Mouse (Mus musculus) layer of hippocampus, adult 2 months (tissue): ENCODE results near the gene Pax2. TPM values are rescaled to one million over a fixed set of nuclear protein-coding genes. Genes with fewer than 3 reads are reported as not detected.
A peak's percentile ranks its signal among the peaks of the same experiment; 100 is the strongest.

Experiments
- DNase-seq, 2 experiments: peaks; one replicate each; pipeline ENCODE4 v3.0.0; 2022; ENCODE audit warnings: low spot score in 2 of 2
- H3K27ac ChIP-seq: fragments of 200-600 bp; 2 replicates; pipeline ENCODE4 v1.8.1; 2022
- H3K4me3 ChIP-seq: fragments of 200-600 bp; 2 replicates; pipeline ENCODE4 v1.8.1; 2022; ENCODE audit warnings: mild to moderate bottlenecking
- CTCF ChIP-seq: fragments of 200-600 bp; conservative IDR thresholded peaks from 2 replicates; pipeline ENCODE4 v1.8.1; 2022; ENCODE audit warnings: antibody characterized with exemption, mild to moderate bottlenecking, moderate library complexity
- total RNA-seq, 2 experiments: library from RNA; stranded (reverse); gene quantifications; 2 replicates each; pipeline ENCODE4 v1.2.3; 2021

Gene Pax2
- total RNA-seq, 2 experiments from 2014 or later, result 0.25 to 0.31 TPM

DNA sequence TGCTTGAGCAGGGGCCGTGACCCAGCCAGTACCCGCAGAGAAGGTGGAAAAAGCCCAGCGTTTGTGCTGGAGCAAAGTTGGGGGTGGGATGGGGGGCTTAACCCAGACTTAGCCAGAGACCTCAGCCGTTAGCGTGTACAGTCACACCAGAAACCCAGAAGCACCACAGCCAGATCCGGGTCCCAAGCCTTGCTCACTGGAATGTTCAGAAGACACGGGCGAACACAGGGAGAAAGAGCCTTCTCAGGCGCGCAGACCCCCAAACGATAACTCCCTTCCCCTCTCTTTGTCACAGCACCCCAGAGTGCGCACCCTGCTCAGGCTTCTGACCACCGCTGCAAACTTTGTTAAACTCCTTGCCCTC is 14.1 kb upstream of the Pax2 start:
- Histone ChIP-seq H3K27ac (no peak overlapping the region), H3K4me3 (no peak overlapping the region)
- no peak for TF ChIP-seq CTCF
- no peak for DNase-seq

DNA sequence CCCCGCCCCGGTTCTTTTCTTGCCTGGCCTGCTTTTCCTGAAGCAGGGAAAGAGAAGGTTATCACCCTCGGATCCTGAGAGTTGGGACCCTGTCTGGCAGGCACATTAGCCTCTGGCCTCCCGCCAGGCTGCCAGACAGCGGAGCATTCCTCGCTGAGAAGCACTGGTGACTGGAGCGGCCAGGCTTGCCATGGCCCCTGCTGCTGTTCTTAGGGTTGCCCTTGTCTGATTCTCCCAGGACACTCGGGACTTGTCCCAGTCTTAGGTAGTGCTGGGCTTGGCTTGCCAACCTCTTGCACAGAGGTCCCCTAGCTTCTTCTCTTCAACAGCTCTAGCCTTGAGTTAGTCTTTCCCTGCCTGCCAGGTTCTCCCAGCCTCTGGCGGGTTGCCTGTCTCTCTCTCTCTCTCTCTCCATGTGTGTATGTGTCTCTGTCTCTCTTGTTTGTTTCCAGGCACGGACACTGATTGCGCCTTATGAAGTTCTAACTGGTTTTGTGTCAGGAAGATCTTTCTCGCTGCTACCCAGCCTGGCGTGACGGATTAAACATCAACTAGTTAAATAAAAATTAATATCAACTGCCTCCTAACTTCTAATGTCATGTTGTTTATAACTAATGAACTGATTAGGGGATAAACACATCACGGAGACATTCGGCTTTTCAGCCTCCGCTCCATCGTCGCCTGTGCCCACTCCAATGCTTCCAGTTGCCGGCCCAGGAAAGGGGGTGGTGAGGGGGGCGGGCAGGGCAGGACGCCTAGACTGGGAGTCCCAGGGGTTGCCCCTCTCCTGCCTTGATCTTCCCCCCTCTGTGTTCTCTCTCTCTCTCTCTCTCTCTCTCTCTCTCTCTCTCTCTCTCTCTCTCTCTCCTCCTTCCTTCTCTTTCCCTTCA is 13.5 kb upstream of the Pax2 start:
- no peak for DNase-seq
- H3K27ac ChIP-seq, result no peak overlapping the region
- H3K4me3 ChIP-seq, result no peak overlapping the region
- TF ChIP-seq CTCF, result no peak

DNA sequence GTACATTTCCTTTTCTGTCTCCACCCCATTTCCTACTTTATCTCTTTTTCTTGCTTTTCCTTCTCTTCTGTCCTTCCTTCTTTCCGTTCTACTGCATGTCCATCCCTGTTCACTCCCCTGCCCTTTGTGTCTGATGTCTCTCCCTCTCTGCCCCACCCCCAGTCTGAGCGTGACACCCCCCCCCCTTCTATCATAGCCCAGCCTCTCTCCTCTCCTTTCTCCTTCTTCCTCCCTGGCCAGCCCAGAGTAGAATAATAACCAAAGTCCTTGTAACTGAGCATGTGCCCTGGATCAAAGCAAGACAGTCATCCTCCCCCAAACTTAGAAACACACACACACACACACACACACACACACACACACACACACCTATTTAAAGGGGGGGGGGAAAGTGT is 12.8 kb upstream of the Pax2 start:
- TF ChIP-seq CTCF, result no peak
- no peak overlapping the region for H3K27ac ChIP-seq
- no peak overlapping the region for H3K4me3 ChIP-seq
- no peak for DNase-seq

DNA sequence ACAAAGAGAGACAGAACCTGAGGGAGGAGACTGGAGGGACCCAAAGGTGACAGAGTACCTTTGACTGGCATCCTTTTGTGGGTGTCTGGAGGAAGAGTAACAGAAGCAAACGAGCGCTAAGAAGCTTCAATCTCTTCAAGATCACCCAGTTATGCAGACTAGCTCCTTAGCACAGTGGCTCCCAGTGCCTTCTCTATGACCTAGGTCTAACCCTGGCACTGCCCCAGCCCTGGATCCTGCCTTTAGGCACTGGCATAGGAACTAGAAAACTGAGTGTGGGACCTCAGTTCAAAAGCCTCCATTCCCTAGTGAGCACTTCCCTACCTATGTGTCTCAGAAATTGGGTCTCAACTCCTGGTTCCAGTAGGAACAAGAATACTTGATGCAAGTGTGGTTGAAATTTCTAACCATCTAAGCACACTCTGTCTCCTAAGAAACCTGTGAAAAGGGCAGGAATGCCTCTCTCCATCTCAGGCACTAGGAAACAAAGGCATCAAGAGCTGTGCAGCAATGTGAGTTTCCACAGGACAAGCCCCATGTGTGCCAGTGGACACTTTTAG is 11.8 kb upstream of the Pax2 start:
- TF ChIP-seq CTCF, result no peak
- Histone ChIP-seq H3K27ac (no peak overlapping the region), H3K4me3 (no peak overlapping the region)
- no peak for DNase-seq

DNA sequence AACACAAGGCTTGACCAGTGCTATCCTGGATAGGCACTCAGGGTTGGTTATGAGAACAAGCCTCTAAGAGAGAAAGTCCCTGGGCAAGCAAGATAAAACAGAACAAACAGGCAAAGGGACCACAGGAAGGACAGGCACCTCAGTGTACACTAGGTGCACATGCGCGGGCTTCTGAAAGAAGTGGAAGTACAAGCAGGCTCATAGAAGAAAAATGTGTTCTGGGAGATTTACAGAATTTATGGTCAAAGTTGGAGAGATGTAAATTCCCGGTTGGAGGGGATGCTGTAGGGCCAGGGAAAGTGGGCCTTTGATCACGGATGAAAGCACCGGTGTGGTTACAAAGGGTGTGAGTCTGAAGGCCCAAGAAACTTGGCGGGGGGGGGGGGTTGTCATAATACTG is 10.1 kb upstream of the Pax2 start:
- H3K27ac ChIP-seq, result no peak overlapping the region
- H3K4me3 ChIP-seq, result no peak overlapping the region
- no peak for DNase-seq
- no peak for TF ChIP-seq CTCF

DNA sequence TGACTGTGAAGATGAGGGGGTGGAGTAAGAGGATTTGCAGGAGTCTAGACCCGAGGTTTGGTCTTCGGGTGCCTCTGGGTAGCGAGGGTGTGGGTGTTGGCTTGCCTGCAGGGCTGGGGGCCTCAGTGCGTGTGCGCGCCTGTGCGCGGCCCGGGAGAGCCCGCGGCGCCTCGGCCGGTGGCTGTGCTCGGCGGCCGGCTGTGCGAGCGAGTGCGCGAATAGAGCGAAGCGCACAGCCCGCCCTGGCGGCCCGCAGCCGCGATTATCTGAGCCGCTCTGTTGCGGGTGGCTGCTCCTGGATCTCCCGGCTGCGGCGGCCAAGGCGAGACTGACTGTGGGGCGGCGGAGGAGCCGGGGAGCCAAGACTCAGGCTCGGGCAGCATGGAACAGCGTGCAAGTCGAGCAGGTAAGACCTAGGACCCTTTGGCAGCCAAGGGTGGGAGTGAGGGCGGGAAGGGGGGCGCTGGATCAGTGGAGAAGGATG is 9.3 kb upstream of the Pax2 start:
- no peak for DNase-seq
- H3K4me3 ChIP-seq, result no peak overlapping the region
- TF ChIP-seq CTCF, result 0 out of 2 replicates have a peak, but pooled peaks have one; percentile 4
- no peak overlapping the region for H3K27ac ChIP-seq

DNA sequence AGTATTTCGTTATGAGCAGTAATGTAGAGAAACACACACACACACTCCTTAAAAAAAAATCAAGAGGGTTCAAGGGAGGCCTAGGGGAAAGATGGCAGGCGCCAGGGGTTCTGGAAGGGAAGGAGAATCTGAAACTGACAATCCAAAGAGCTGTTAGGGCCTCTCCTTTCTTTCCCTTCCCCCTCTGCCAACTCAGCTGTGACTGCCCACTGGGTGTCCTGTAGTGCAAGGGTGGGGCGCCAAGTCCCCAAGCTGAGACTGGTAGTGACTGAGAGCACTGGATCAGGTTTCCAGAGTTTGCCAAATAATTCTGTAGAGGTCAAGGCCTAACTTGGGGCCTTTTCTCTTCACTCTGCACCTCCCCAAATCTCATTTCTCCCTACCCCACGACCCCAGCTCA is 8.4 kb upstream of the Pax2 start:
- no peak for DNase-seq
- H3K27ac ChIP-seq, result no peak overlapping the region
- H3K4me3 ChIP-seq, result no peak overlapping the region
- TF ChIP-seq CTCF, result no peak

DNA sequence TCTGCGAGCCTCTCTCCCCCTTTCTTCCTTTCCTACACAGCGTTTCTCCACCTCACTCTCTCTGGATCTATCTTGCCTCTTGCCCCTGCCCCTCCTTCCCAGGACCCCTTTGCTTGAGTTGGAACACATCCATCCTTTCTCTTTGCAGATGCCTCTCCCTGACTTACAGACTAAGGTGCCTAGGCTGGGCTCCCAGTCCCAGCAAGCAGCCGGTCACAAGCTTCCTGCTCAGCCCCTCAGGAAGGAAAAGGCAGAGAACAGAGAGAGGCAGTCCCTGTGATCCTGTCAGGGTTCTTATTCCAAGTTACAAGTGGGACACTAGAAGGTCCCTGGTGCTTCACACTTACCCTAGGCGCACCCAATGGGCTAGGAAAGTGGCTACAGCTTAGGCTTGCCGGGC is 7.6 kb upstream of the Pax2 start:
- TF ChIP-seq CTCF, result no peak
- Histone ChIP-seq H3K27ac (no peak overlapping the region), H3K4me3 (no peak overlapping the region)
- no peak for DNase-seq

DNA sequence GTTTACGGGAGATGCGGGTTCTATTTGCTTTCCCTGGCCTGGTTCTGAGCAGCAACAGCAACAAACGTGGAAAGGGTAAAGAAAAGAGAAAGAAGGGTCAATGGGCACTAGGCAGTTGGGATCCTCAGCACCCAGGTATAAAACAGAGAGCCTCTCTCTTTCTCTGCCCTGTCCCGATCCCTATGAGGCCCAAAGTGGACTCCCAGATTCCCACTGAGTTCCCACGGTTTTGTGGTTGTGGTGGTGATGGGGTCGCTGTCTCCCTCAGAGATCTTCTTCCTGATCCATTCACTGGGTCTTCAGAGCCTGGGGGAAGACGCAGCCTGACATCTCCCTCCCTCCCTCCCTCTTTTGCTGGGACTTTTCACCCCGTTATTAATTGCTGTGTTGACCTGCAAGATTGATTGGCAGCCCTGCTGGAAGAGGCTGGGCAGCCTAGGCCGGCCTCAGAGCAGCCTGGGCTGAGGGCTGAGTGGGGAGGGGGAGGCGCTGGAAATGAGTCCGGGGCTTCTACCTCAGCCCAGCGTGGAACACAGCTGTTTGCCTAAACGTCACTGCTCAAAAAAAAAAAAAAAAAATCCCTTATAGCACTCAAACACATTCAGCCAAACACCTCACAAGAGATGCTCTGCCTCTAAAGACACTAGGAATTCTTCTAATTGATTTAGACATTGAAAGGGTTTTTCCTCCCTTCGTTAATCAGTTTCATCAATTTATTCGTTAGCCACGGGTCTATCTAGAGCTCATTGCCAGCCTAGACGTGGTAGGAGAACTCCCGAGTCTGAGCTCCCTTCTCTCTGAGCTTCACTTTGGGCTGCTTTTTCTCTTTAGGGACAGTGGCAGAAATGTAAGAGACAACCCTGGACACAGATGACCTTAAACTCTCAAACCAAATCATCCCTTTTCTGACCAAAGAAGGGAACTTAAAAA is 6.5 kb upstream of the Pax2 start:
- Histone ChIP-seq H3K27ac (no peak overlapping the region), H3K4me3 (no peak overlapping the region)
- no peak for DNase-seq
- TF ChIP-seq CTCF, result no peak

DNA sequence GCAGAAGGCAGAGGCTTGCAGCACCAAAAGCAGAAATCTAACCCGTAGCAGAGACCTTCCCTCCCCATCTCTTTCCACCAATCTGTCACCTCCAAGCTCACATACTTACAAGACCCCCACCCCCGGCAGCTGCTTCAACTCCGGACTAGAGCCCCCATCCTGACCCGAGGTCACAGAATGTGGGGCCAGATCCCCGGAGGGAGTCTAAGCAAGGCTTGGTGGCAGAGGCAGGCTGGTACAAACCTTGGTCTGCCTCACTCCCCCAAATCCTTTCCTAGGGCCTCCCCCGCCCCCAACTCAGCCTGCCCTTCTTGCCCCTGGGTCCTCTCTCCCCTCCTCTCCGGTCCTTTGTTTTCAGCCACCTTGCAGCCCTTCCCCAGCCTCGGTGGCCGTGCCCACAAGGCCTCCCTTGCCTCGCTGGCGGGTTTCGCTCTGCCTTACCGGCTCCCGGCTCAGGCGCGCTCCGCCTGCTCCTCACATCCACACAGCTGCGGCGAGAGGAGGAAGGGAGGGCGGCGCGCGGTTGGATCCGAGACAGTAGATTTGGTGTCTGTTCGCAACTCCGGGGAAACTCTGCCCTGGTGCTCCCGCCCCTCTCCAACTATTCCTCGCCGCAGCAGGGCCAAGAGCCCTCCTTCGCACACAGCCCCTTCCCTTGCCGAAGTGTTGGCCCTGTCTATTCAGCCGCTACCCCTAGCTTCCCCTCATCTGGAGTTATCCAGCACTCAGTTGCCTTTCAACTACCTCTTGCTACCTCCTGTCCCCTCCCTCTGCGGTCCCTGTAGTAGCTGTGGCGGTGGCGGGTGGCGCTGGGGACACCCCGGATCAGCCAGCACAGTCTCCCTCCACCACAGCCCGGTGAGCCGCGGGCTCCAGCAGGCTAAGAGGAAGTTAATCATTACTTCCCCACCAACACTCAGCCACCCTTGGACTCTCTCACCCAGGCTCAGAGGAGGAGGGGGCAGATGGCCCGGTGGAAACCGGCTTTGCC is 5.5 kb upstream of the Pax2 start:
- no peak for TF ChIP-seq CTCF
- no peak for DNase-seq
- Histone ChIP-seq H3K27ac (no peak overlapping the region), H3K4me3 (no peak overlapping the region)

DNA sequence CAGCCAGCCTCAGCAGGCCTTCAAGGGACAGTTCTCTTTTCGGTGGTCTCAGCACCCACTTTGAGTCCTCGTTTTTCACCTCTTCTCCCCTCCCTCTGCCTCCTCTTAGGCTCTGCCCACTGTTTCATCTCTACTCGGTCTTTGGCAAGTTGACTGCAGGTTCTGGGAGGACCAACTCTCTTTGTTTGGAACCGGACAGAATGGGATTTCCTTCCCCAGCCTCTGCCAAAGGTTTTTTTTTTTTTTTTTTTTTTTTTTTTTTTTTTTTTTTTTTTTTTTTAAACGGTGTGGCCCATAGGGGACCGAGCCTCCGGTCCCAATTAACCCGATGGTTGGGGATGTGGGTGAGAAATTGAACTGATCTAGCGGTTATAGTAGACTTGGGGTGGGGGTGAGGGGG is 4.8 kb upstream of the Pax2 start:
- no peak overlapping the region for H3K4me3 ChIP-seq
- H3K27ac ChIP-seq, result no peak overlapping the region
- TF ChIP-seq CTCF, result no peak
- no peak for DNase-seq

DNA sequence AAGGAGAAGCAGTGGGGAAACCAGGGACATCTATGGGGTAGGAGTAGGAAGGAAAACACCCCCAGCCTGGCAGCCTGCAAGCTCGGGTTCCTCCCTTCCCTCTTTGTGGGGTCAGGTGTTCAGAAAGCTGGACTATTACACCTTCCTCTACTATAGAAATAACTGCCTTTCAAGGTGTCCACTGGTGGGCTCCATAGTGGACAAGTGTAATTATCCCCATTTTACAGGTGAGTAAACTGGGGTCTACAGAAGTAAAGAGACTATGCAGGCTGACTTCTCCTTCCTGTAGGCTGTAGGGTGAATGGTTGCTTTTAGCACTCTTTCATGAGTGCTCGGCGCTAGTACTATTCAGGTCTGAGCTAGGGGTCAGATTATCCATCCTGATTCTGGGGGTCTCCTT is 4.3 kb upstream of the Pax2 start:
- no peak overlapping the region for H3K27ac ChIP-seq
- TF ChIP-seq CTCF, result no peak
- no peak for DNase-seq
- H3K4me3 ChIP-seq, result no peak overlapping the region
